Mouse (Mus musculus): Measurements from ENCODE around the gene Xpnpep2. TPM values are rescaled to one million over a fixed set of nuclear protein-coding genes. Genes with fewer than 3 reads are reported as not detected.

Gene Xpnpep2
- polyA plus RNA-seq, 1 experiment from 2014 or later = 1.4 TPM

DNA sequence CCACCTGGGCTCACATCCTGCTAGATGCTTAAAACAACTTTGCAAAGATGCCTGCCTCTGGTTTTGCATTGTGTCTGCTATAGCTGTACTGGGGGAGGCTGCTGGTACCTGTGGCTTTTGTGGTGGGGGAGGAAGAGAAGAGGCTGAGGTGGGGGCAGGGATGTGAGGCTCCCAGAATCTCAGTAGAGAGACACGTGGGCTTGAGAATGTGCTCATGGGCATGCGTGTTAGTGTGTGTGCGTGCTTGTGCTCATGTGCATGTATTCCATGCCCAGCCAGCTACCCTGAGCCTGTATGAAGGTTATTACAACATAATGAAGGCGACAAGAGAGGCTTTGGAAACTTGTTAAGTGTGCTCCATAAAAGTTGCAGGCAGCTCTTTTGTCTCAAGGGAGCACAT lies 28.4 kb downstream of the Xpnpep2 start:
- no peak overlapping the region for H3K4me3 ChIP-seq
- DNase-seq (ENCODE audit: low spot score) = no peak
- H3K27me3 ChIP-seq (ENCODE audit: insufficient read depth, poor library complexity, severe bottlenecking) = no peaks in the 10 kb centered on the region; the same call in 1 of the 2 replicates
- H3K27ac ChIP-seq = no peak overlapping the region
- H3K4me1 ChIP-seq (replicated peaks) = peaks cover 15% of the 10 kb centered on the region
- no peaks in the 10 kb centered on the region for H3K36me3 ChIP-seq
- WGBS = 87% methylated on average over 4 of the region's 4 CpGs
- H3K9me3 ChIP-seq = no peaks in the 10 kb centered on the region

DNA sequence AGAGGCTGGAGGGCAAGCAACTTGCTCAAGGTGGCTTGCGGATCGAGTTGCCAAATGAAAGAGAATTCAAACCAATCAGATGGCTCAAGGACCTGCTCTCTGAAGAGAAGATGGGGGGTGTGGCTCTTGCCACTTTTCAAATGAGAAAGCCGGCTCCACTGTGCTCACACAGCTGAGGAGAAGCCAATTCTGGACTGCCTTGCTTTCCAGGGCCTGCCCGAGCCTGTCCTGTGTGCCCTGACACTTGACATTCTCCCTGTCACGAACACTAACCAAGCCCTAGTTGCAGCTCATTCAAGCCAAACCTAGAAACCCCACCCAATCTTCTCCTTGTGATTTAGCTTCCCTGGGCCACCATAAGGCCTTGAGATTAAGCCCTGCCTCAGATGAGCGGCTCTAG lies 29.5 kb downstream of the Xpnpep2 start:
- 67% methylated on average over 6 of the region's 6 CpGs for WGBS
- 0 out of 2 replicates have a peak overlapping the region, but pooled peaks have one; percentile 12 for H3K27ac ChIP-seq

DNA sequence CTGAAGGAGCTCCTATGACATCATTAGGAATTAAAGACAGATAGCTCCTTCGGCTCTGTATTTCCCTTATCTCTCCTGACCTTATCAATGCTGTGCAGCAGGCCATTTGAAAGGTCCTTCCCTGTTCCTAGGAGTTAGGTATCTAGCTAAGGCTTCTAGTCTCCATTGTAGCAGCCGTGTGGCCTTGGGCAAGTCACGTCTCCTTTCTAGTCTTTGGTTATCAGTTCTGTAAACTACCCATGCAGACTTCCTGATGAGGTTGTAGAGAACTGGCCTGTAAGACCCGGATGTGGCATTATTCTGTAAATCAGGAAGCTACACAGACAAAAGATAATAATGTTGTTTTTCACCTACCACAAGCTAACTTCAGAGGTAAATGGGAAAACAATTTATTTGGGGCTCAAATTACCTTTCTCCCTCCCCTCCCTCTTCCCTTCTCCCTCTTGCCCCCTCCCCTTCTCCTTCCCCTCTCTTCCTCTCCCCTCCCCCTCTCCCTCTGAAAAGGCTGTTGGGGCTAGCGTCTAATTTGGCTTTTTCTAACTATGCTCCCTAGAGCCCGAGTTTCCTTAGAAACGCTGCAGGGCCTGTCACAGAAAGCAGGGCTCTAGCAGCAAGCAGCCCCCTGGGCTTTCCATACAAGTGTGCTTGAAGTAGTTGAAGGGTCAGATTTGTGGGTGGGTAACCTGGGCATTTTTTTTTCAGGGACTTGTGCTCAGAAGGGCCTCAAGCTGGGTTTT lies 30.2 kb downstream of the Xpnpep2 start:
- 47% methylated on average over 7 of the region's 7 CpGs for WGBS
- Histone ChIP-seq H3K4me1 (replicated peaks) (peaks cover 19% of the 10 kb centered on the region), H3K27me3 (ENCODE audit: insufficient read depth, poor library complexity, severe bottlenecking) (no peaks in the 10 kb centered on the region; the same call in 1 of the 2 replicates), H3K36me3 (no peaks in the 10 kb centered on the region), H3K9me3 (no peaks in the 10 kb centered on the region), H3K27ac (no peak overlapping the region), H3K4me3 (no peak overlapping the region)
- no peak for DNase-seq (ENCODE audit: low spot score)

More for the DNA sequence above, 29.5 kb downstream of the Xpnpep2 start:
- Histone ChIP-seq H3K27me3 (ENCODE audit: insufficient read depth, poor library complexity, severe bottlenecking) (no peaks in the 10 kb centered on the region; the same call in 1 of the 2 replicates), H3K36me3 (no peaks in the 10 kb centered on the region), H3K4me3 (no peak overlapping the region), H3K9me3 (no peaks in the 10 kb centered on the region), H3K4me1 (replicated peaks) (peaks cover 15% of the 10 kb centered on the region)
- no peak for DNase-seq (ENCODE audit: low spot score)

DNA sequence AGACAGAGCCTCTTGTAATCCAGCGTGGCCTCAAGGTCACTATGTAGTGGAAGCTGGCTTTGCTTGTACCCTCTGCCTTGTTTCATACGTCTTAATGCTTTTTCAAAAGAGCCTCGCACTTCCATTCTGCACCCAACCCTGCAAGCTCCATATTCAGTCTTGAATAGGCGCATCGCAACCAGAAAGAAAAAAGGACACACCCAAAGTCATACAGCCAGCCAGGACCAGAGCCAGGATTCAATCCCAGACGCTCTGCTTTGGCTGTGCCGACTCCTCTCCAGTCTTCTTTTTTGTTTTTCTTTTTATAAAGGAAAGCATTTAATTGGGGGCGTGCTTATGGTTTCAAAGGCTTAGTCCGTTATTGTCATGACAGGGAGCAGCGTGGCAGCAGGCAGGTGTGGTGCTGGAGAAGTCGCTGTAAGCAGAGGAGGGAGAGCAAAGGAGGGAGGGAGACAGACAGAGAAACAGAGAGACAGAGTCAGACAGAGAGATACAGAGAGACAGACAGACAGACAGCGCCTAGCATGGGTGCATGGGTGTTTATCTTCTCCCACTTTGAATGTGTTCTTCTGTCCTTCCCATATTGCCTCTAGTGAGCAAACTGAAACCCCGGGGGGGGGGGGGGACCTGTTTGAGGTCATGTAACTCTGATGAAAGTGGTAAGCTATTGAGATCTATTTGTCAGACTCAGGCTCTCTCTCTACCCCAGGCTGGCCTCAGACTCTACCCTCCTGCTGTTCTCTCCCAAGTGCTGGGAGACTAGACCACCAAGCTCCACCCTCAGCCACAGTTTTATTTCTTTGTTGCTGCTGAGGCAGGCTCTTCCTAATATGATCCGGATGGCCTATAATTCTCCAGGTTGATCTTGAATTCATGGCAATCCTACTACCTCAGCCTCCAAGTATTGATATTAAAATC lies 31.1 kb downstream of the Xpnpep2 start:
- 38% methylated on average over 14 of the region's 14 CpGs for WGBS
- H3K36me3 ChIP-seq = no peaks in the 10 kb centered on the region
- H3K4me1 ChIP-seq (replicated peaks) = peaks cover 19% of the 10 kb centered on the region
- no peaks in the 10 kb centered on the region for H3K9me3 ChIP-seq
- H3K27ac ChIP-seq = 0 out of 2 replicates have a peak overlapping the region, but pooled peaks have one; percentile 23
- no peak overlapping the region; the same call in 1 of the 2 replicates for H3K4me3 ChIP-seq
- no peaks in the 10 kb centered on the region; the same call in 1 of the 2 replicates for H3K27me3 ChIP-seq (ENCODE audit: insufficient read depth, poor library complexity, severe bottlenecking)
- no peak for DNase-seq (ENCODE audit: low spot score)

DNA sequence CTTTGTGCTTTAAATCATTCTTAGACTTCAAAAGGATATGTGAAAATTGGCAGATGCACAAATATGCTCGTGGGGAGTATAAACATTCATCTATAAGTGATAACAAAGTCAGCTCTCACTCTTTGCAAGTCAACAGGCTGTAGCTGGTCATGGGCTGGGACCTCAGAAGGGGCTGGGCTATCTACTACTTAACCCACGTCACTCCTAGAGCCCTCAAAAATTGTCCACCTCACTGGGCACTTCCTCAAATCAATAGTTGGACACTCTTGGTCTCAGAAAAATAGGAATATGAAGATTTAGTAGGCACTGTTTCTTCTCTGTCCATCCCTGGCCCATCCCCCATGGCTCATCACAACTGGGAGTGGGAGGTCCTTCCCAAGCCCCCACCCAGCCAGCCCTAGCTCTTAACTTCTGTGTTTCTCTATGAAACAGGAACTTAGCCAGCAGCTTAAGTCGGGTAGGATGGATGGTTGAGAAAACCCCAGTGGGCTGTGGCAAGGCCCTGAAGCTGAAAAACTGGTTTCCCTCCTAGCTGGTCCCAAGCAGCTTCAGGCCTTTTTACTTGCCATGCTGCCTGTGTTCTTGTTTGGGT lies 31.9 kb downstream of the Xpnpep2 start:
- Histone ChIP-seq H3K4me1 (replicated peaks) (peaks cover 19% of the 10 kb centered on the region), H3K9me3 (no peaks in the 10 kb centered on the region), H3K4me3 (no peak overlapping the region), H3K27ac (no peak overlapping the region), H3K36me3 (no peaks in the 10 kb centered on the region), H3K27me3 (ENCODE audit: insufficient read depth, poor library complexity, severe bottlenecking) (no peaks in the 10 kb centered on the region; the same call in 1 of the 2 replicates)
- 69% methylated on average over 3 of the region's 3 CpGs for WGBS
- no peak for DNase-seq (ENCODE audit: low spot score)

DNA sequence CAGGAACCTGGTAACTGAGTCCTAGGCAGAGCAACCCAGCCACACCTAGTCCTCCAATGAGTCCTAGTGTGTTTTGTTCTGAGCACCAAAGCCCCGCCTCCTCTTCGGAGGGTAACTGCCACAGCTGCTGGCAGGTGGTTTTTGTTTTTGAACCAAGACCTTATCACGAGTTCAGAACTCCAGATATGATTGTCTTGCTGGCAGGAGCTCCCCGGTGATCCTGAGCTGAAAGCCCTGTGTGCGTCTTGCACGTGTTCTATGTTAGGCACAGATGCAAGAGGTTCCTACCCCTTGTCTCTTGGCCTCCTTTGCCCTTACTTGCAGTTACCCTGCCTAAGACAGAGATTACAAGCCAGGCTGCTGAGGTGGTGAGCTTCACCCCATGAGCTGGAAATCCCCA lies 33.0 kb downstream of the Xpnpep2 start:
- no peaks in the 10 kb centered on the region; the same call in 1 of the 2 replicates for H3K27me3 ChIP-seq (ENCODE audit: insufficient read depth, poor library complexity, severe bottlenecking)
- no peaks in the 10 kb centered on the region for H3K9me3 ChIP-seq
- WGBS = 74% methylated on average over 6 of the region's 6 CpGs

DNA sequence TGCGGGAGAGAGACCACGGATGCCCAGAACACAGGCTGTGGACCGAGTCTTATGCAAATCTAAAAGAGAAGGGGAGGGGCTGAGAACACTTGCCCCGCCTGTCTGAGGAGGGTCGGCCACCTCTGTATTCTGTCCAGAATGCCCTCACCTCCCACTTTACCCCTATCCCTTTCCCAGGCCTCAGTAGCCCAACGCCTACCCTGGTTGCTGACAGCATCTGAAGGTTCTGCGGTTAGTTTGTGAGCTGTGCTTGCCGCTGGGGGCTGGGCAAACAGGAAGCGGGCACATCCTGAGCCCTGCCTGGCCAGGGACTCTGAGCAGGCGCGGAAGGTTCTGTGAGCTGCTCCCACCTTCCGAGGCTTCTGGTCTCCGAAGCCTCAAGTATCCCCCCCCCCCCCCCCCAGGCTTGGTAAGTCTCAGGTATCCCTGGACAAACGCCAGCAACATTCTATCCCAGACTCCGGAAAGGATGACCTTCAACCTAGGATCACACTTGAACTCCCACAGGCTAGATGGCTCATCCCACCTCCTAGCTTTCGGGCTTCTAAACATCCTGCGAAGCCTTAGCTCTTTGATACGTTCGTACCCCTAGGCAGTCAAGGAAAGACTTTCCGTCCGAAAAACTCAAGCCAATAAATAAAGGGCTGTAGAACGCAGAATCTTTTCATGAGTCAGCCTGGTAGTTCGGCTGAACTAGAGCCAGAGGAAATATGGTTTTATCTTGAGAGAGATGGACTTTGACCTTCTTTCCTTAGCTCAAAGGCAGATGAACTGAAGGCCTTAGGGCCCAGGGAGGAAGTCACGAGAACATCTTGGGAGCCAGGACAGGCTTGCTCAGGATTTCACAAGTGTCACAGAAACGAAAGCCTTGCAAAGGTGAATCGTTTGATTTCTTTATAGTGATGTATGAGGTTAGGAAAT lies 35.1 kb downstream of the Xpnpep2 start:
- H3K27ac ChIP-seq = peak overlapping the region; percentile 53; the same call in 1 of the 2 replicates
- H3K4me3 ChIP-seq = peak overlapping the region; percentile 33
- H3K27me3 ChIP-seq (ENCODE audit: insufficient read depth, poor library complexity, severe bottlenecking) = no peaks in the 10 kb centered on the region
- 61% methylated on average over 26 of the region's 26 CpGs for WGBS
- H3K9me3 ChIP-seq = no peaks in the 10 kb centered on the region
- peaks cover 15% of the 10 kb centered on the region for H3K4me1 ChIP-seq (replicated peaks)
- DNase-seq (ENCODE audit: low spot score) = no peak
- H3K36me3 ChIP-seq = no peaks in the 10 kb centered on the region

More for the DNA sequence above, 33.0 kb downstream of the Xpnpep2 start:
- Histone ChIP-seq H3K4me3 (no peak overlapping the region), H3K4me1 (replicated peaks) (peaks cover 19% of the 10 kb centered on the region), H3K27ac (no peak overlapping the region), H3K36me3 (no peaks in the 10 kb centered on the region)
- no peak for DNase-seq (ENCODE audit: low spot score)

DNA sequence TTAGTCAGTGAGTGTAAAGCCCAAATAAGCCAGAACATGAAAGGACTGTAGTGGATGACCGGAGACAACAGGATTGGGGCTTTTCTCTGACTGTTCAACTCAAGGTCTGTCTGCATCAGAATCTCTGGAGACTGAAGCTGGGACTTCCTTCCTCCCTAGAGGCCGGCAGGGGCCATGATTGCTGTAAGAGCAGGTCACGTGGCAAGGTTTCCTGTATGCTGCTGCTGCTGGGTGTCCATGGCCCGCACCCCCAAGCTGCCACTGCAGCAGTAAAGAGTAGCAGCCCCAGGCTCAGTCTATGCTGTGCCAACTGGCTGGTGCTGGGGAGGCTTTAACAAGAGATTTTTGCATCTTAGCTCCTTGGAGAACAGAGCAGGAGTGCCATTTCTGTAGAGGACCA lies 37.7 kb downstream of the Xpnpep2 start, which contains the start of gene Sash3:
Gene Sash3, plus strand, starts transcription at position 175 of the 400 bp plus-strand sequence.
- Histone ChIP-seq H3K36me3 (no peaks in the 10 kb centered on the region), H3K4me3 (no peak within 1 kb of the TSS), H3K27ac (no peak within 1 kb of the TSS), H3K9me3 (no peaks in the 10 kb centered on the region), H3K27me3 (ENCODE audit: insufficient read depth, poor library complexity, severe bottlenecking) (no peaks in the 10 kb centered on the region), H3K4me1 (replicated peaks) (peaks cover 4% of the 10 kb centered on the region; the same call in 1 of the 2 replicates)
- 88% methylated on average over 4 of the region's 4 CpGs for WGBS
- no peak for DNase-seq (ENCODE audit: low spot score)

DNA sequence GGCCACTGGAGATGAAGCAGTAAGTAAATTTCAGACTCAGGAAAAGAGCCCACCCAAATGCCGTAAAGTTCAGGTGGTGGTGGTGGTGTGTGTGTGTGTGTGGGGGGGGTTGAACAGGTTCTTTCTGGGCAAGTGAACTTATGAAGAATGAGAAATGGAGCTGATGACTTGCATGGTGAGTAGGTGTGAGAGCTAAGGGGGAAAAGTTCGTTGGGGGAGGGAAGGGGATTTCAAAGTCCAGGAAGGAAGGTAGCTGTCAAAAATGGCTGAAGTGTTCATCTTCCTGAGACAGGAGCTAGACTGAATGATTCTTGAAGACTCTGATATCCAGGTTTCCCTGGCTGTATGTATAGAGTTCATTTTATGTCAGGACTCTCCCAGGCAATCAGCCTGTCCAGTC lies 38.7 kb downstream of the Xpnpep2 start:
- WGBS = 87% methylated on average over 2 of the region's 2 CpGs
- Histone ChIP-seq H3K36me3 (no peaks in the 10 kb centered on the region), H3K9me3 (no peaks in the 10 kb centered on the region), H3K27ac (no peak overlapping the region), H3K4me3 (no peak overlapping the region), H3K4me1 (replicated peaks) (peaks cover 4% of the 10 kb centered on the region; the same call in 1 of the 2 replicates), H3K27me3 (ENCODE audit: insufficient read depth, poor library complexity, severe bottlenecking) (no peaks in the 10 kb centered on the region)
- no peak for DNase-seq (ENCODE audit: low spot score)

DNA sequence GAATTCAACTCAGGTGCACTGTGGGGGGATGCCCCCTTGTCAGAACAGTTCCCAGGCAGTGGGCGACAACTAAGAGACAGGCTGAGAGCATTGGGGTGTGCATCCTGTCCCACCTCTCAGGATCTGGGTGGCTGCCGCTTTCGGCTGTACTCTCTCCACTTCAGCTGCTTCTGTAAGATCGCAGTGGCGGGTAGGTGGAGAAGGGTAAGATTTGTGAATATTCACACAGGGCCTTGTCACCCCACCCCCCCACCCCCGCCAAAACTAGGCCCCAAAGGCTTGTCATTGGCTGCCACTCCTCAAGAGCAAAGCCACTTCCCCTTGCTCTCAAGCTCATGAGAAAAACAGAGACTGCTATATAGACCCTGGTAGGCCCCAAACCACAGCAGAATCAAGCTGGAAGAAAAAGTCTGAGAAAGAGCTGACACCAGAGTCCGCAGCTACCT lies 39.2 kb downstream of the Xpnpep2 start:
- Histone ChIP-seq H3K27ac (no peak overlapping the region), H3K4me1 (replicated peaks) (peaks cover 4% of the 10 kb centered on the region; the same call in 1 of the 2 replicates), H3K4me3 (no peak overlapping the region), H3K36me3 (no peaks in the 10 kb centered on the region), H3K9me3 (no peaks in the 10 kb centered on the region), H3K27me3 (ENCODE audit: insufficient read depth, poor library complexity, severe bottlenecking) (no peaks in the 10 kb centered on the region)
- DNase-seq (ENCODE audit: low spot score) = no peak
- 85% methylated on average over 7 of the region's 7 CpGs for WGBS

DNA sequence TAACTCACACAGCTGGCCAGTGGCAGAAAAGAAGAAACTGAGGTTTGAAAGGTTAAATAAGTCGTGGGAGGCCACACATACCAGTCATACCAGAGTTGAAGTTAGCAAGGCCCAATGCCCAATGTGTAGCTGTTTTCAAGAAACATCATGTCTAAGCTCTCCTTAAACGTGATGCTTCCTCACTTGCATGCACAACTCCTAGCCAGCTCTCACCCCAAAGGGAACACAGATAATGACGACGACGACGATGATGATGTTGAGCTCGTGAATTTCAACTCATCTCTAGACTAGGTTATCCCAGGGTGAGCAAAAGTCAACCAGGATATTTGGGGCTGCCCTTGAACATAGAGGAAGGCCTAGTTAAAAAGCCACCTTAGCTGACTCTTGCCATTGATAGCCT lies 43.6 kb downstream of the Xpnpep2 start:
- Histone ChIP-seq H3K9me3 (no peaks in the 10 kb centered on the region), H3K4me1 (replicated peaks) (no peaks in the 10 kb centered on the region), H3K4me3 (no peak overlapping the region), H3K27me3 (ENCODE audit: insufficient read depth, poor library complexity, severe bottlenecking) (0 out of 2 replicates have a peak, but pooled peaks cover 2% of the 10 kb centered on the region), H3K36me3 (no peaks in the 10 kb centered on the region), H3K27ac (no peak overlapping the region)
- WGBS = 78% methylated on average over 7 of the region's 7 CpGs
- DNase-seq (ENCODE audit: low spot score) = no peak
